Mouse (Mus musculus) bone marrow macrophage, adult 2 months (primary cell): ENCODE data around the gene 4930558K02Rik.

Experiments used
- CTCF ChIP-seq: IDR thresholded peaks from 2 replicates; pipeline ENCODE4 v1.5.1; 2012; ENCODE audit warnings: low read depth, mild to moderate bottlenecking, low read length, moderate library complexity
- POLR2A ChIP-seq: IDR thresholded peaks from 2 replicates; pipeline ENCODE4 v1.6.1; 2012; ENCODE audit warnings: mild to moderate bottlenecking, low read depth, low read length, borderline replicate concordance

GRCm38 (mm10) chr1:161907111-161907510 is 72.3 kb downstream of the 4930558K02Rik start:
- TF ChIP-seq CTCF, result no peak
- no peak for TF ChIP-seq POLR2A
